Mouse (Mus musculus) testis, adult 2 months (tissue): ENCODE measurements around the gene Selenok. TPM values are rescaled to one million over a fixed set of nuclear protein-coding genes. Genes with fewer than 3 reads are reported as not detected.
A peak's percentile ranks its signal among the peaks of the same experiment; 100 is the strongest.

ENCODE experiments used
- H3K27ac ChIP-seq: fragments of 200-500 bp; 2 replicates; pipeline ENCODE4 v1.5.1; 2012; ENCODE audit warnings: low read depth, low read length; ENCODE audit not compliant: control insufficient read depth, insufficient read depth
- H3K27me3 ChIP-seq: fragments of 200-500 bp; 2 replicates; pipeline ENCODE4 v1.6.1; 2012; ENCODE audit warnings: mild to moderate bottlenecking, low read length, moderate library complexity; ENCODE audit not compliant: control insufficient read depth, insufficient read depth
- H3K36me3 ChIP-seq: fragments of 200-500 bp; 2 replicates; pipeline ENCODE4 v1.6.1; 2012; ENCODE audit warnings: mild to moderate bottlenecking, low read length; ENCODE audit not compliant: control insufficient read depth, insufficient read depth
- H3K4me1 ChIP-seq: fragments of 200-500 bp; 2 replicates; pipeline ENCODE4 v1.6.1; 2012; ENCODE audit warnings: low read length; ENCODE audit not compliant: control insufficient read depth, insufficient read depth
- H3K4me3 ChIP-seq: fragments of 200-500 bp; 2 replicates; pipeline ENCODE4 v1.5.1; 2012; ENCODE audit warnings: low read depth, mild to moderate bottlenecking, low read length, moderate library complexity, mixed read lengths; ENCODE audit not compliant: control insufficient read depth
- CTCF ChIP-seq: fragments of 200-500 bp; IDR thresholded peaks from 2 replicates; pipeline ENCODE4 v1.5.1; 2012; ENCODE audit warnings: low read depth, mild to moderate bottlenecking, inconsistent platforms, low read length, moderate library complexity; ENCODE audit not compliant: control insufficient read depth, insufficient read depth, insufficient replicate concordance
- POLR2A ChIP-seq: fragments of 200-500 bp; IDR thresholded peaks from 2 replicates; pipeline ENCODE4 v1.6.1; 2012; ENCODE audit warnings: low read depth, mild to moderate bottlenecking, inconsistent platforms, low read length, moderate library complexity; ENCODE audit not compliant: control insufficient read depth
- polyA plus RNA-seq: library from polyadenylated mRNA; depleted of rRNA; stranded (reverse); fragments of >200 nt; gene quantifications from 2 replicates; pipeline ENCODE4 v1.2.3, GENCODE M21; 2012

Selenok gene
- polyA plus RNA-seq, 1 experiment: 94.4 TPM

DNA sequence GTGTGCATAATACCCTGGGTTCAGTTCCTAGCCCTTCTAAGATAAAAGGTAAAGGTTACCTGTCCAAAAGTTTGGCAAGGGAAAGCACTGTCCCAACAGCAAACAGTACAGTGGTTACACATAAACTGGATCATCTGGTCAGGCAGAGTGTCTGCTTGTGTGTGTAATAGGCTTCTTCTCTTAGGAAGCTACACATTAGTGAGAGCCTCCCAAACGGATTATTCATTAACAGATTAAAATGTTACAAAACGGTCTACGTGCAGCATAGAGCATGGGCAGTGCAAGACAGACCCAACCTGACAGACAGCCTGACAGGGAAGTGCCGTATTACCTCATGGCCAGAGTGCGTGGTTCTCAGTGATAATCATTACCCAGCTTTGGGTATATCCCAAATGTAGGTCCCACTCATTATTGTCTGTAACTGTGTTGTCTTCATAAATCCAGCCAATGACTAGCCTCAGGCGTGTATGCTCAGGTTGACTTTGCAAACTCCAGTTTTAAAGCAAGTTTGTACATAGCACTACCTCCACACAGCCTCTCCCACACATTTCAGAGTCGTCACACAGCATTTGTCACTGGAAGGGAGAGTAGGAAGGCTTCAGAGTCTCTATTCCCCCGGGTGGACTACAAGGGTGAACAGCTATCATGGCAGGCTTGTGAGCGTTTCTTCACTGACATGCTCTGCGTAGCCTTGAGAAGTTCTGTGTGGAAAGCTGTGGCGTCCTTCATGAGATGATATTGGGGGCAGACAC lies 28.1 kb downstream of the Selenok start:
- Histone ChIP-seq H3K4me1 (no peaks in the 10 kb centered on the region; the same call in 1 of the 2 replicates), H3K36me3 (peaks cover 2% of the 10 kb centered on the region), H3K4me3 (no peak overlapping the region), H3K27me3 (no peaks in the 10 kb centered on the region), H3K27ac (no peak overlapping the region)
- no peak for TF ChIP-seq CTCF
- no peak for TF ChIP-seq POLR2A

DNA sequence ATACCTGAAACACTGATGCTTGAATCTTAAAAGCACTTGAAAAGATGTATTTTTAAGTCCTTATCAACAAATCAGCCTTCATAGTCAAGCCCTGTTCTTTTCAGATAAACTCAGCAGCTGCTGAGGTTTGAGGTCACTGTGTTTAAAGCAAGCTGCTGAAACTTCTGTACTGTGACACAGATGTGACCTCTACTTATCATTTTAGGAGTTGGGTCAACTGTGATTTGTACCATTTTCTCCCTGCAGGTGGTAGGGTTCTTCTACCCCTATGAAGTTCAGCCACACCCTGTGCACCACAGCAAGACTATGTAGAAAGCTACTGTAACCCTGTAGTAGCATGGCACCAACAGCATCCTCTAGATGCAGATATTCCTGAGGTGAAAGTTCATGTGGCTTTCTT lies 29.2 kb downstream of the Selenok start:
- Histone ChIP-seq H3K27me3 (no peaks in the 10 kb centered on the region), H3K27ac (no peak overlapping the region), H3K36me3 (peaks cover 2% of the 10 kb centered on the region), H3K4me3 (no peak overlapping the region), H3K4me1 (no peaks in the 10 kb centered on the region; the same call in 1 of the 2 replicates)
- no peak for TF ChIP-seq CTCF
- no peak for TF ChIP-seq POLR2A

DNA sequence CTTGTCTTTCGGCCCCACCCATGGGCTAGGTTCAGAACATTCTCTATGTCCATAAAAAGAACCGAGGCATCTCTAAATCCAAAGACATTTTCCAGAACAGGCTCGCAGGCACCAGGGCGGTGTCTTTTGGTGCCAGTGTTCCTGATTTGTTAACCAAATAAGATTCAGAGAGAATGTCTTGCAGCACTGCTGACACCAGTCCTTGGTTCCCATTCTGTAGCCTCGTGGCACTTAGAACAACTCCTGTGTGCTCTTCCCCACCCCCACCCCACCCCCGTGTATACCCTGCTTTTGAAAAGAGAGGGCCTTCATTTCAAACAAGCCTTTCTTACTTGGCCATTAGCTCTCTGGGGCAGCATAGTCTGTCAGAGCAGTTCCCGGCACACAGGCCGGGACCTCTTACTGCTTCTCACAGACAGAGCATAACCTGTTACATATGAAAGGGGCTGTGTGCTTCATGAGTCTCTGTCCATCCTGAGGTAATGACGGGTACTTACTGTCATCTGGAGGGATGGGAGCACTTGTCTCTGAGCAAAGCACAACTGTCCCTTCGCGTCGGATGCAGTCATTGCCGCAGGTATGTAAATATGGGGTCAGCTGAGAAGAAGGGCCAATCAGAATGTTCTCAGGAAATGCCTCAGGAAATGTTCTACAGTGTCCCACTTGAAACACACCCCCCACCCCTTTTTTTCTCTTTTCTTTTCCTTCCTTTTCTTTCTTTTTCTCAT lies 30.8 kb downstream of the Selenok start:
- peaks cover 2% of the 10 kb centered on the region for H3K36me3 ChIP-seq
- no peaks in the 10 kb centered on the region; the same call in 1 of the 2 replicates for H3K4me1 ChIP-seq

DNA sequence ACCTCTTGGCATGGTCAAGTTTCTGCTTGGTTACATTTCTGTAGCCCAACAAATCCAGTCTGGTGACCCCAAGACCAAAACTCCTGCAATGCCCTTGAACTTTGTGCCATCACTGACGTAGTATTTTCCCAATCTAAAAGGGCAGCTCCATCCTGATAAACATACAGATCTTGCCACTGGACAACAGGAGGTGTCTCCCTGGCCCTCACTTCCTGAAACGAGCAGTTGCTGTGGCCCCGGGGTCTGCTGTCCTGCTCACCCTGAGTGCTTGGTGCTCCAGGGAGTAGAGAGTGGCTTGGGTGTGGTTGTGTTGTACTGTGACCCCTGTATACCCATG lies 31.3 kb downstream of the Selenok start:
- Histone ChIP-seq H3K4me1 (no peaks in the 10 kb centered on the region; the same call in 1 of the 2 replicates), H3K4me3 (no peak overlapping the region), H3K27ac (no peak overlapping the region), H3K36me3 (peaks cover 2% of the 10 kb centered on the region), H3K27me3 (no peaks in the 10 kb centered on the region)
- TF ChIP-seq CTCF (no peak), POLR2A (no peak)

More for the DNA sequence above, 30.8 kb downstream of the Selenok start:
- Histone ChIP-seq H3K27me3 (no peaks in the 10 kb centered on the region), H3K27ac (no peak overlapping the region), H3K4me3 (no peak overlapping the region)
- no peak for TF ChIP-seq POLR2A
- no peak for TF ChIP-seq CTCF

DNA sequence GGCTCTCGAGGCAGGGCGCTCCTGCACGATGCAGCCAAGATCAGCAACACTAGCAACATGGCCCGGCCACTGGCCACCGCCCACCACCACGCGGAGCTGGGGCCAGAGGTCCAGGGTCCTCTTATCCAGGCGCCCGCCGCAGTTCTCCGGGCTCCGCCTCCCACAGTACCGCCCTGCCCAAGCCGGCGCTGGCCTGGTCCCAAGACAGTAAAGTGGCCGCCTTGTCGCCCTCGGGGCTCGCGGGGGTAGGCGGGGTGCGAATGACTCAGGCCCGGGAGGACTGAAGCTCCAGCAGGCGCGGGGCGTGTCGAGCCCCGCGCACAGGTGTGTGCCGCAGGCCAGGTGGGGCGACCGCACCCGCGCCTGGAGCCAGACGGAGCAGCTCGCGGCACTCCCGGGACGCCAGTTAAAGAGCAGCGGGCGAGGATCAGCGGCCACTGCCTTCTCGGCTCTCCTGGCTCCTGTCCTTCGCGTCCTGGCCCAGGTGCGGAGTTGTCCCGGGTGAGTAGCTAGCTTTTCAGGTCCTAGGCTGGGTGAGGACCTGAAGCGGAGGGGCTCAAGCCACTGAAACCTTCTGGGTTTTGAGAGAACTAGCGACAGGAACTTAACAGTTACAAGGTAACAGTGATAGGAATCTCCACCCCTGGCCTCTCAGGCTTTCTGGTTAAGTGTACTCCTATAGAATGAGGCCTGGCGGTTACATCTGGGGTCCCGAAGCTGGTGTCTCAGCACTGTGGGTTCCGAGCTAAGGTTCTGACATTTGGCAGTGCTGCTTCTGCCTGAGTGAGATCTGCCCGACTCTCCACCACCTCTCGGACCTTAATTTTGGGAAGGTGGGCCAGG lies 40.8 kb downstream of the Selenok start, which contains the start of the genes Il17rb and Chdh:
Gene Il17rb, minus strand, starts transcription at position 164 of the 843 bp plus-strand sequence.
Gene Chdh, plus strand, starts transcription at position 291 of the 843 bp plus-strand sequence.
- TF ChIP-seq POLR2A (peak; percentile 43; the same call in 1 of the 2 replicates), CTCF (no peak)
- H3K27ac ChIP-seq: peak within 1 kb of the TSS; percentile 57

DNA sequence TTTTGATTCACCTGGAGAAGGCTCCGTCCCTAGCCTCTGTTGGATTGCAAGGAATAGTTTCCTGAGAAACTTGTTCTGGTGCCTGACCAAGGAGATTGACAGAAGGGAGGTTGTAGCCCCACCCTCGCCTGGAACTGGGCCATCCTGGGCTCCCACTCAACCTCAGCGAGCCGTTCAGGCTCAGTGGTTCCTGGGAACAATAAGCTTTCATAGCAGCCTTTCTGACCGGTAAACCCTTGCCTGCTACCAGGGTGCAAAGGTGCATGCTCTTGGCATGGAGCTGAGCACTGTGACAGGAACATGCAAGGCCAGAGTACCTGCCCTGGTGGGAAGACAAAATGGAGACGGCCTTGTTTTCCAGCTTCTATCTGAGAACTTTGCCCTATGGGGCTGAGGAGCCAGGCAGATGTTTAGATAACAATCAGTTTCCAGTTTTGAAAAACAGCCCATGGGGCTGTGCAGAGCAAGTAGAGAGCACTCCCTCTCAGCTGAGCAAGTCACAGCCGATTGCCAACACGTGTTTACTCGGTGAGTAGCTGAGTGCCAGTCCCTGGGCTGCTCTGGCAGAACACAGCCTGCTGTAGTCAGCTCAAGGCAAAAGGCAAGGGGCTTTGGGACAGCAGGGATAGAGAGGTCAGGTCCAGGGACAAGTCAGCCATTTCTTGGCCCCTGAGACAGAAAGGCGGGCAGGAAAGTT lies 41.9 kb downstream of the Selenok start:
- TF ChIP-seq POLR2A (no peak), CTCF (no peak)
- Histone ChIP-seq H3K36me3 (no peaks in the 10 kb centered on the region), H3K27ac (peak overlapping the region; percentile 22; the same call in 1 of the 2 replicates), H3K4me1 (peaks cover 15% of the 10 kb centered on the region), H3K4me3 (peak overlapping the region; percentile 85), H3K27me3 (no peaks in the 10 kb centered on the region)

More for the DNA sequence above, 40.8 kb downstream of the Selenok start, which contains the start of the genes Il17rb and Chdh:
- H3K36me3 ChIP-seq: no peaks in the 10 kb centered on the region
- peaks cover 15% of the 10 kb centered on the region for H3K4me1 ChIP-seq
- no peaks in the 10 kb centered on the region for H3K27me3 ChIP-seq
- peak within 1 kb of the TSS; percentile 85 for H3K4me3 ChIP-seq
